Mouse (Mus musculus): Measurements from ENCODE around the gene Xpnpep3. TPM values are rescaled to one million over a fixed set of nuclear protein-coding genes. Genes with fewer than 3 reads are reported as not detected.

Xpnpep3 gene
- polyA plus RNA-seq (2012; rRNA removed) (2.7 and 3.2 TPM in 2 replicates), polyA plus RNA-seq (2014; fragmentation: Nextera tagmentation; extraction: Ambion mirVana) (2.8 and 3.0 TPM in 2 replicates)

GRCm38 (mm10) chr15:81399638-81400315, at the start of gene Xpnpep3, which contains the start of gene St13:
Gene Xpnpep3, plus strand, starts transcription at chr15:81400138.
Gene St13, minus strand, starts transcription at chr15:81400077.
- peak; percentile 74 for TF ChIP-seq EP300 (IDR thresholded peaks at IDR 0.05; ENCODE audit: low read depth)
- no peak for TF ChIP-seq CTCF (IDR thresholded peaks at IDR 0.05; ENCODE audit: low read depth)
- Histone ChIP-seq H3K4me2 (ENCODE audit: low read depth) (peak within 1 kb of the TSS; percentile 84), H3K9ac (replicated peaks) (peak within 1 kb of the TSS; percentile 96), H3K27me3 (ENCODE audit: control insufficient read depth, insufficient read depth, low read length) (no peaks in the 10 kb centered on the region), H3K36me3 (replicated peaks; ENCODE audit: control insufficient read depth, insufficient read depth, low read depth) (peaks cover 3% of the 10 kb centered on the region; the same call in 1 of the 2 replicates), H3K4me1 (replicated peaks; ENCODE audit: control insufficient read depth in 2 of 2, insufficient read depth in 2 of 2, low read length in 1 of 2) (peaks cover 7 to 20% of the 10 kb centered on the region in 2 experiments; a peak in 3 of 4 replicates), H3K27ac (peak within 1 kb of the TSS; percentile 88), H3K4me3 (ENCODE audit: insufficient read depth in 1 of 2, low read depth in 2 of 2, low read length in 2 of 2) (peak within 1 kb of the TSS; percentile 96 to 97), H3K9me3 (ENCODE audit: control insufficient read depth, low read length) (no peaks in the 10 kb centered on the region)
- ATAC-seq (ENCODE audit: insufficient read depth) (peak; percentile 99), DNase-seq (ENCODE audit: low read depth in 3 of 3, low spot score in 3 of 3) (peak; percentile 95)
- under 1% methylated on average over 50 of the region's 50 CpGs for WGBS (ENCODE audit: insufficient replicate concordance)

GRCm38 (mm10) chr15:81350401-81350800, 49.5 kb upstream of the Xpnpep3 start:
- no peak for DNase-seq (ENCODE audit: low read depth in 3 of 3, low spot score in 3 of 3)

GRCm38 (mm10) chr15:81352638-81353037, 47.3 kb upstream of the Xpnpep3 start:
- Histone ChIP-seq H3K36me3 (replicated peaks; ENCODE audit: control insufficient read depth, insufficient read depth, low read depth) (no peaks in the 10 kb centered on the region), H3K27me3 (ENCODE audit: control insufficient read depth, insufficient read depth, low read length) (no peaks in the 10 kb centered on the region), H3K4me2 (ENCODE audit: low read depth) (no peak overlapping the region), H3K27ac (no peak overlapping the region), H3K4me3 (ENCODE audit: insufficient read depth in 1 of 2, low read depth in 2 of 2, low read length in 2 of 2) (no peak overlapping the region), H3K9me3 (ENCODE audit: control insufficient read depth, low read length) (no peaks in the 10 kb centered on the region), H3K4me1 (replicated peaks; ENCODE audit: control insufficient read depth in 2 of 2, insufficient read depth in 2 of 2, low read length in 1 of 2) (peaks cover 0 to 6% of the 10 kb centered on the region in 2 experiments; a peak in 2 of 4 replicates), H3K9ac (replicated peaks) (no peak overlapping the region)
- WGBS (ENCODE audit: insufficient replicate concordance): 61% methylated on average over 1 of the region's 1 CpGs
- DNase-seq (ENCODE audit: low read depth in 3 of 3, low spot score in 3 of 3) (no peak), ATAC-seq (ENCODE audit: insufficient read depth) (no peak)
- no peak for TF ChIP-seq EP300 (IDR thresholded peaks at IDR 0.05; ENCODE audit: low read depth)
- TF ChIP-seq CTCF (IDR thresholded peaks at IDR 0.05; ENCODE audit: low read depth): peak; percentile 33

More at GRCm38 (mm10) chr15:81350401-81350800, 49.5 kb upstream of the Xpnpep3 start:
- H3K9me3 ChIP-seq (ENCODE audit: control insufficient read depth, low read length): no peaks in the 10 kb centered on the region
- TF ChIP-seq CTCF (IDR thresholded peaks at IDR 0.05; ENCODE audit: low read depth): no peak
- TF ChIP-seq EP300 (IDR thresholded peaks at IDR 0.05; ENCODE audit: low read depth): no peak
- H3K36me3 ChIP-seq (replicated peaks; ENCODE audit: control insufficient read depth, insufficient read depth, low read depth): no peaks in the 10 kb centered on the region
- no peaks in the 10 kb centered on the region for H3K27me3 ChIP-seq (ENCODE audit: control insufficient read depth, insufficient read depth, low read length)
- H3K4me1 ChIP-seq (replicated peaks; ENCODE audit: control insufficient read depth in 2 of 2, insufficient read depth in 2 of 2, low read length in 1 of 2): peaks cover 0 to 6% of the 10 kb centered on the region in 2 experiments; a peak in 2 of 4 replicates
- WGBS (ENCODE audit: insufficient replicate concordance): 45% methylated on average over 1 of the region's 1 CpGs
- H3K4me2 ChIP-seq (ENCODE audit: low read depth): no peak overlapping the region
- H3K4me3 ChIP-seq (ENCODE audit: insufficient read depth in 1 of 2, low read depth in 2 of 2, low read length in 2 of 2): no peak overlapping the region
- H3K27ac ChIP-seq: no peak overlapping the region
- H3K9ac ChIP-seq (replicated peaks): no peak overlapping the region
- no peak for ATAC-seq (ENCODE audit: insufficient read depth)

DNA sequence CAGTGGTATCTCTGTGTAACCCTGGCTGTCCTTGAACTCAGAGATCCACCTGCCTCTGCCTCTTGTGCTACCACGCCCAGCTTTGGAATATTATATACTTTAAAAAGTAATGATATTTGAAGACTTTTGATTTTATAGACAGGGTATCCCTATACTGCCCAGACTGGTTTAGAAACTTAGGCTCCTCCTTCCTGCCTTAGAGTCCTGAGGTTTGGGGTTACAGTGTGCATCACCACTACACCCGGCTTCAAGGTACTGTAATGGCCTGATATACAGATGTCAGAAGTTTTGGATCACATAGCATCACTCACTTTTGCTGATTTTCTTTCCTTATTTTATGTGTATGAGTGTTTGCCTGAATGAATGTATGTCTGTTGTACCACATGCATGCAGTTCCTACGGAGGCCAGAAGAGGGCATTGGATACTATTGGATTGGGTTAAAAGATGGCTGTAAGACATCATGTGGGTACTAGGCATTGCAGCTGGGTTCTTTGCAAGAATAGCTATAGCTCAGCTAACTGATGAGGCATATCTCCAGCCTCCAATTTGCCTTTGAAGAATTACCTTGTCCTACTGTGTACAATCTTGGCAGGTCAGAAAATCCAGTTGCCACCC, 44.7 kb upstream of the Xpnpep3 start:
- H3K9me3 ChIP-seq (ENCODE audit: control insufficient read depth, low read length): no peaks in the 10 kb centered on the region
- no peaks in the 10 kb centered on the region for H3K36me3 ChIP-seq (replicated peaks; ENCODE audit: control insufficient read depth, insufficient read depth, low read depth)
- H3K27ac ChIP-seq: no peak overlapping the region
- H3K27me3 ChIP-seq (ENCODE audit: control insufficient read depth, insufficient read depth, low read length): no peaks in the 10 kb centered on the region
- DNase-seq (ENCODE audit: low read depth in 3 of 3, low spot score in 3 of 3) (peak; percentile 46 to 57 (median 48)), ATAC-seq (ENCODE audit: insufficient read depth) (no peak)
- no peak overlapping the region for H3K4me3 ChIP-seq (ENCODE audit: insufficient read depth in 1 of 2, low read depth in 2 of 2, low read length in 2 of 2)
- no peak overlapping the region for H3K9ac ChIP-seq (replicated peaks)
- WGBS (ENCODE audit: insufficient replicate concordance): 45% methylated on average over 3 of the region's 3 CpGs
- TF ChIP-seq CTCF (IDR thresholded peaks at IDR 0.05; ENCODE audit: low read depth) (peak; percentile 86), EP300 (IDR thresholded peaks at IDR 0.05; ENCODE audit: low read depth) (no peak)
- H3K4me2 ChIP-seq (ENCODE audit: low read depth): no peak overlapping the region
- peaks cover 13% of the 10 kb centered on the region in 2 experiments; a peak in 3 of 4 replicates for H3K4me1 ChIP-seq (replicated peaks; ENCODE audit: control insufficient read depth in 2 of 2, insufficient read depth in 2 of 2, low read length in 1 of 2)

- WGBS (ENCODE audit: insufficient replicate concordance): 56% methylated on average over 5 of the region's 5 CpGs
- H3K9me3 ChIP-seq (ENCODE audit: control insufficient read depth, low read length): no peaks in the 10 kb centered on the region
These were observed 43.0 kb upstream of the Xpnpep3 start for GRCm38 (mm10) chr15:81356946-81357345.

More at GRCm38 (mm10) chr15:81356946-81357345, 43.0 kb upstream of the Xpnpep3 start:
- Histone ChIP-seq H3K4me1 (replicated peaks; ENCODE audit: control insufficient read depth in 2 of 2, insufficient read depth in 2 of 2, low read length in 1 of 2) (peaks cover 22 to 25% of the 10 kb centered on the region in 2 experiments), H3K4me3 (ENCODE audit: insufficient read depth in 1 of 2, low read depth in 2 of 2, low read length in 2 of 2) (no peak overlapping the region), H3K27me3 (ENCODE audit: control insufficient read depth, insufficient read depth, low read length) (no peaks in the 10 kb centered on the region), H3K9ac (replicated peaks) (no peak overlapping the region), H3K4me2 (ENCODE audit: low read depth) (no peak overlapping the region), H3K27ac (no peak overlapping the region), H3K36me3 (replicated peaks; ENCODE audit: control insufficient read depth, insufficient read depth, low read depth) (no peaks in the 10 kb centered on the region)
- DNase-seq (ENCODE audit: low read depth in 3 of 3, low spot score in 3 of 3) (no peak), ATAC-seq (ENCODE audit: insufficient read depth) (no peak)
- TF ChIP-seq CTCF (IDR thresholded peaks at IDR 0.05; ENCODE audit: low read depth) (no peak), EP300 (IDR thresholded peaks at IDR 0.05; ENCODE audit: low read depth) (no peak)
